Mouse (Mus musculus) CH12F3 (cell line): Measurements from ENCODE around the gene Pnma1.

Source experiments
- in situ Hi-C: fragments of 300-500 bp; cut with MboI; formaldehyde crosslinking; loops from 2 replicates; pipeline ENCODE4 v1.14.3; 2020; ENCODE audit warnings: low sequenced_read_pairs

Pnma1 gene

GRCm38 (mm10) chr12:84155523-84155871 lies 7.2 kb upstream of the Pnma1 start:
- in situ Hi-C loops = no loop called here

GRCm38 (mm10) chr12:84154786-84155522 lies 6.7 kb upstream of the Pnma1 start:
- in situ Hi-C loops = no loop called here

DNA sequence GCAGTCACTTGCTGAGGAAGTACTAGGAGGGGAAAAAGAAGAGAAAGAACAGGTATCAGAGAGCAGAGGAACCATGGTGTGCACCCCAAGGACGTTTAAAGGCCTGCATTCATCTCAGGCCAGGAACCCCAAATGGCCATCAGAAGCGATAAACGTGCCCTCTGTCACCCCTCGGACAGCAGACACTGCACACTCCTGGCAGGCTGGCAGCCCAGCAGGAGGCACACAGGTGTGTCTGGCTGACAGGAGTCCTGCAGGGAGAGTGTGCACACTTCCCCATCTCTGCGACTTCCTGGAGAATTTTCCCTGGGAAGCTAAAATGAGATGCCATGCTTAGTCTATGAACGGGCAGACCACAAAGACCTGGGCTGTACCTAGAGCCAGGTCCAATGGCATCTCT lies 5.1 kb upstream of the Pnma1 start:
- in situ Hi-C loops = no loop called here

DNA sequence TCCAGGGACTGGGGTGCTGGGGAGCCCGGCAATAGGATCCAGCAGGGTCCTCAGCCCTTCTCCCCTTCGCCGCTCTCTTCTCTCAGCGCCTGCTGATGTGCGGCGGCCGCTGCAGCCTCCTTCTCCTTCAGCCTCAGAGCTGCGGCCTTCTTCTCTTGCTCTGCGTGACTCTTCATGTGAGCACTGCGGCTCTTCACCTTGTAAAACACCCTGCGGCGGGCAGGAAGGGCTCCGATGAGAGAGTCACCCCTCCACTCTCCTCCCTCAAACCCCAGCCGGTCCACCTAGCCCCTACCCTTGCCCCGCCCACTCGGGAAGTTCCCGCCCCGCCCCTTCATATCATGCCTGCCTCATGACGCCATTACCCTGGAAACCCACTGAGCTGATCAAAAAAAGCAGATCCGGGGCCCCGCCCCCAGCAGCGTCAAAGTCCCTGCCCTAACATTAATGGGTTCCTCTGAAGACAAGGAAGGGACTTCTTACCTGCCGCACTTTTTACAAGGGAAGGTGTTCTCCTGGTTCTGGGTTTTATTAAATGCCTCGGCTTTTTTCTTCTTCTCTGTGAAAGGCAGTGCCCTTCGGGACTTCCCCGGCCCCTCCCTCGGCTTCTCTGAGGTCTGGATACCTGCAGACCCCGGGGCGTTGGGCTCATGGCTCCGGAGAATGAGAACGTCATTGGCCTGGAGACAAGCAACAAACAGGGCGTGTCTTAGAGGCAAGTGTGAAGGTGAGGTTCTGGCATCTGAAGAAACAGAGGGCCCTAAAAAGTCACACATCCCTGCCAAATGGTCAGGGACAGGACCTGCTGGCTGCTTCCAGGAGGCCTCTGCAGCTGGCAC lies 4.3 kb upstream of the Pnma1 start:
- in situ Hi-C loops = no loop called here

DNA sequence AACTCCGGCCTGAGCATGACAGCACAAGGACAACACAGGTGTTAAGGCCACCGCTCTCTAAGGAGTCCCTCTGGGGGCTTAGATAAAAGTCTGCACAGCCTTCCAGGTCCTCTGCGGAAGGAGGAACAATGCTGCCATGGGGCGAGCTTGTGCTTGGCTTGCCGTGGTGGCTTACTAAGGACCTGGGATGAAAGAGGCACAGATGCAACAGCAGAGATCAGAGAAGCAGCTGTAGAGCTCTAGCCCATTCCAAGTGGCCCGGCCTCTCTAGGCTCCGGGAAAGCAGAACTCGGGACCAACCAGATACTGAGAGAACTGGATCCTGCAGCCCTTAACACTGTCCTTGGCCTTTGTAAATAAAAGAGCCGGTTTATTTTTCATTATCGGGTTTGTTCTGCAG lies 3.6 kb upstream of the Pnma1 start:
- in situ Hi-C loops = no loop called here

DNA sequence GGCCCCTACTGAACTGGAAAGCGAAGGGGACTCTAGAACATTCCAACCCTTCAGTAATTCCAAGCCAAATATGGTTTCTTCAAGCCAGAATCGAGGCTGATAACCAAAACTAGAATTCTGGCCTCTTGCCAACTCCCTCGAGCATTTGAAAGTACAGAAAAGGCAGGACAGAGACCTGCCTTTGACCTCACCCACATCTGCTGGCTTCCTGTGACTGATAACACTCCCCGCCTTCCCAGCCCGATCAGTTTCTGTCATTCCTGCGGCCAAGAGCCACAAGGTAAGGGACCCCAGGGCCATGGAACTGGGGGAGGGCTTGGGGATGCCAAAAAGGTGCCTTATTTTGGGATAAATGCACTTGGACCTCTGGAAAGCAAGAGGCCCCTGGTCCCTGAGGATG lies 2.7 kb upstream of the Pnma1 start:
- in situ Hi-C loops = no loop called here

DNA sequence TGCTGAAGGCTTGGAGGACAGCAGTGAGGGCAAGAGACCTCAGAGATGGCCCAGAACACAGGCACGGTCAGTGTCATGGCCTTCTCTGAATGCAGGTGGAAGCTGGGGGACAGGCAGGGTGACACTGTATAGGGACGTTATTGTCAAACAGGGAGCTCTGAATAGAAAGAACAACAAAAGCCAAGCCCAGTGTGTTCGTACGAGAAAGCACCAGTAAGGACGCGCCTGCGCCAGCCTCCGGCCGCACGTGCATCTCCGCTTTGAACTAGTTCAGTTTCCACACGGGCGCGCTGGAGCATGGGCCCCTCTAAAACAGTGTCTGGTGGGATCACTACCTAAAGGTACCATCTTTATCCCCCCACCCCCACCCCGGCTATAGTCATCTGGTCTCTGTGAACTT lies 1.7 kb upstream of the Pnma1 start:
- in situ Hi-C loops = no loop called here

DNA sequence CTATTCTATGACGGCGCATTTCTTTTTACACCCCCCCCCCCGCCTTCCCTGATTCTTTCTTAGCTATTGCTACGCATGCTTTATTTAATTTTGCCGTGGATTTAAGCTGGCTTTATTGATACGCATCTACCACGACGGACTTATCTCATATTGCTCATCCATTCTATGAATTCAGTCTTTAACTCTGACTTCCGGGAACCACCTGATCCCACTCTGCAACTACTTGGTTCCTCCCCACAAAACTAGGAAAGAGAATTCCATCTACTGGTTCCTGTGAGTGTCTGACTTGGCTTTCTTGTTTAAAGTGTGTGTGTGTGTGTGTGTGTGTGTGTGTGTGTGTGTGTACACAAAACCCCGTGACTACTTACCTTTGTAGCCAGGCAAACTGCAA lies 328 bp upstream of the Pnma1 start:
- in situ Hi-C loops = no loop called here

- in situ Hi-C loops = no loop called here
These were observed 5.8 kb downstream of the Pnma1 start for GRCm38 (mm10) chr12:84142281-84143050.

DNA sequence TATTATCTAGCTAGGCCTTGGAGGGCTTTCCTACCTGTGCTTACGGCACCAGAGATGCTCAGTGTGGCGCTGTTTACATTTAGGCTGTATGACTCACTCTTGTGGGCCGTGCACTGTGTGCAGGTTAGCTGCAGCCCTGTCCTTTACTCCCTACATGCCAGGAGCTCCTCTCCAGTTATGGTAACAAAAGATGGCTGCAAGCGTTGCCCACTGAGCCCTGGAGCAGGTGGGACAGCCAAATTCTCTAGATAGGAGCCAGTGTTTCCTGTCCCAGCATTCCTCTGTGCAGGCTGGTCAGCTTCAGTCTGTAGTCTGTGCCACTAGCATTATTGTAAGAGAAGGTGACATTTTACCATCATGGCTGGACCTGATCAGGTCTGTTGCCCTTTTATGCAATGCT lies 7.0 kb downstream of the Pnma1 start:
- in situ Hi-C loops = no loop called here

- in situ Hi-C loops = no loop called here
These were observed 8.2 kb downstream of the Pnma1 start for GRCm38 (mm10) chr12:84140135-84140534.

- in situ Hi-C loops = no loop called here
These were observed 11.2 kb downstream of the Pnma1 start for GRCm38 (mm10) chr12:84137131-84137530.

DNA sequence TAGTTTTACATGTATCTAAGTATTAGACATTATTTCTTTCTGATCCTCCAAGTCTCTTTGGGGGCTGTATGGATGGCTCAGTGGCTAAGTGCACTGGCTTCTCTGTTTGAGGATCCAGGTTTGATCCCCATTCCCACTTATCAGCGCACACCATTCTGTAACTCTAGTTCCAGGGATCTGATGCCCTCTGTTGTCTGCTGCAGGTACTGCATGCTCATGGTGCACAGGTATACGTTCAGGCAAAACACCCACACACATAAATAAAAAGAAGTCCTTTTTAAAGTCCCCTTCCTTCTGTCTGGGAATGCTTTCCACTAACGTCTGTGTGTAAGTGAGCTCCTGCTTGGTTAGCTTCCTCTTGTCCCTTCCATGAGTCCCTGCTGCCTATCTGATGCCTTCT lies 16.0 kb downstream of the Pnma1 start:
- in situ Hi-C loops = no loop called here

- in situ Hi-C loops = no loop called here
These were observed 18.4 kb downstream of the Pnma1 start for GRCm38 (mm10) chr12:84129931-84130330.

DNA sequence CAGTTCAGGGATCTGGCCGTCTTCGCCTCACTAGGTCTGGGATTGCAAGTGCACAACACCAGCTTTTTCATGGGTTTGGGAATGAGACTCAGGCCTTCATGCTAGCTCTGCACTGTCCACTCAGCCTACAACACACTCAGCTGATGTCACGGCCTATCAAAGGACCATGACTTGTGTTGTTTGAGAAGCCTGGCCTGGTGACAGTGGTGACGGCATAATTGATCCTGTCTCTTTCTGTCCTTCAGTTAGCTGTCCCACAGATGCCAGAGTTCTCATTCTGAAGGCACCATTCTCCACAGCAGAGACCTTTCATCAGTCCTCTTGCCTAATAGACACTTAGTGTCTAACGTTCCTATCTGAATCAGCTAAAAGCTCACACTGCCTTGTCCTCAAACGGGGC lies 19.7 kb downstream of the Pnma1 start:
- in situ Hi-C loops = no loop called here

- in situ Hi-C loops = no loop called here
These were observed 21.4 kb downstream of the Pnma1 start for GRCm38 (mm10) chr12:84126899-84127298.

GRCm38 (mm10) chr12:84125892-84126291 lies 22.4 kb downstream of the Pnma1 start:
- in situ Hi-C loops = no loop called here

DNA sequence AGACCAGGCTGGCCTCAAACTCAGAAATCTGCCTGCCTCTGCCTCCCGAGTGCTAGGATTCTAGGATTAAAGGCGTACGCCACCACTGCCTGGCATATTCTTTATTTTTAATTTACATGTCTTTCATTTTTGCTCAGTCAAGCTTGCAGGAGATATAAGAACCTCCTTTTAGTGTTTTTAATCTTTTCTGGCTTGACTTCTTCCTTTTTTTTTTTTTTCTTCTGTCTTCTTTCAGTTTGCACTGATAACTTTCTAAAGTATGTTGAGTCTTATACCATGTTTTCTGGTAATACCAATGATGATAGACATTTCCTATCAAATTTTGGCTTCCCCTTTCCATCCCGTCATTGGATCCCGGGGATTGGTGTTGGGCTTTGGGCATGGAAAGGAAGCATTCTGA lies 28.7 kb downstream of the Pnma1 start:
- in situ Hi-C loops = no loop called here

DNA sequence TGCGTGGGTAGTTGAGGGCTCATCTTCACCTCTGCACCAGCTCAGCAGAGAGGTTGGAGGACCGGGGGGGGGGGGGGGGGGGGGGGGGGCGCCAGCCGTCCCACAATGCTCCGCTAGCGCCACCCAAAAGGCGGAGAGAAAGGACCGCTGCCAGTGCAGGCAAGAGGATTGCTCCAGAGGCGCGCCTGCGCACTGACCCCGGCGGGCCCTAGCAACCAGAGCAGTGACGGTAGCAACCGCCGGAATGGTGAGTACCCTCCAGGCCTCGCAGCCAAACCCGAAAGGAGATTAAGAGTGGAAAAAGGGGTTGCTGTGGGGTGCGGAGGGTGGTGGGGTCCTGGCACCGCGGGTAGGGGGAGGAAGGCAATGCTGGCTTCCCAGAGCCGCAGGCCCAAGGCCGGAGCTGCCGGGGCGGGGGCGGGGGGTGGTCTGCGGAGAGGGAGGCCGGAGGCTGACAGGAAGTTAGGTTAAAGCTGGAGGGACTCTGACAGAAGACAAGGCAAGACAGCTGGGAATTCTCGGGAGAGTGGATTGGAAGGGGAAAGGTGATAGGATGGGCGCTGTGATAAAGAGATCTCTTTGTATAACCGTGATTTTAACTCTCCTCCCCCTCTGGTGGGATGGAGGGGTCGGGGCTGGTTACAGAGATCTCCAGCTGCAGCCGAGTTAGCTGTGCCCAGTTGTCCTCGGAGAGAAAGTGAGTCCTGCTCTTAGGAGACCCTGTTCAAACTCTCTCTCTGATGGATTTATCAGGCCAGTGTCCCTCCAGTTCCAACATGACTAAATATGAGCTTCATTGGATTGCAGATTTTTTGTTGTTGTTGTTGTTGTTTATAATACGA lies 33.9 kb downstream of the Pnma1 start, which contains the start of gene Dnal1:
TSS of gene Dnal1 (plus strand) at position 214 of the 842 bp plus-strand sequence.
- in situ Hi-C loops = no loop called here

DNA sequence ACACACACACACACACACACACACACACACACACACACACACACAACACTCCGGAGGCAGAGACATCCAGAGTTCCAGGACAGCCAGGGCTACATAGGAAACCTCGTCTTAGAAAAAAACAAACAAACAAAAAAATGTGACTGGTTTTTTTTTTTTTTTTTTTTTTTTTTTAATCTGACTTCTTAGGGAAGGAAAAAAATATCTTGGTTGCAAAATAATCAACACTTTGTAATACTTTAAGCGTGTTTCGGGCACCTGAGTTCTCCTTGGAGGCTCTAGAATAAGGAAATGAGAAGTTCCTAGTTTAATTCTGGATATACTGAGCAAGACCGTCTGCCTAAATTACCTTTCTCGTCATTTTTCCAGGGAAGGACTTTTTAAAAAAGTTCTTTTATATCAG lies 34.6 kb downstream of the Pnma1 start:
- in situ Hi-C loops = no loop called here

DNA sequence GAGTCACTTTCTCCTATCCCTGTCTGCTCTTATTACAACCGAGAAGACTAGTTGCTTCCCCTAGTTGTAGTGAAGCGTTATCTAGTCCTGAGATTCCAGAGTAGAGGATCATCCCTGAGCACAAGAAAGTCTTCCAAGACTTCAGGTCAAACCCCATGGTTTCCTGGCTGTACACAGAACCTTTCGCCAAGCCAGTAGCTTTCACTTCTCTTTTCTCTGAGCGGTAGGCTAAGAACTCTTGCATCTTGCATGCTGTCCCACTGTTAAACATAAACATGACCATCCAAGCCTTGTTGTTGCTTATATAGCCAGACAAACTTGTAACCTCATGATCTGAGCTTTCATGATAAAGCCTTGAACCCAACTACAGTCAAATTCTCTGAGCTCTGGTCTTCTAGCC lies 37.5 kb downstream of the Pnma1 start:
- in situ Hi-C loops = no loop called here
